Mouse (Mus musculus) kidney, postnatal 0 days (tissue): Measurements from ENCODE around the gene Sirt2. TPM values are rescaled to one million over a fixed set of nuclear protein-coding genes. Genes with fewer than 3 reads are reported as not detected.

Source experiments
- ATAC-seq: fragments of 200-750 bp; cut with Nextera tagmentation; replicated peaks from 2 replicates; pipeline ENCODE4 v1.8.0; 2017; ENCODE audit warnings: low read depth, moderate number of reproducible peaks, moderate TSS enrichment, moderate library complexity; ENCODE audit not compliant: low FRiP score
- DNase-seq: peaks from one replicate; pipeline ENCODE4 v3.0.0-alpha.2; 2016; ENCODE audit warnings: low spot score
- H3K27ac ChIP-seq: fragments of 300-500 bp; sonication (generic); 2 replicates; pipeline ENCODE4 v1.5.1; 2014; ENCODE audit warnings: mild to moderate bottlenecking
- H3K27me3 ChIP-seq: fragments of 300-500 bp; sonication (generic); 2 replicates; pipeline ENCODE4 v1.6.1; 2014; ENCODE audit warnings: low read length, mixed read lengths; ENCODE audit not compliant: insufficient read depth
- H3K36me3 ChIP-seq: fragments of 300-500 bp; sonication (generic); 2 replicates; pipeline ENCODE4 v1.6.1; 2014; ENCODE audit warnings: low read length, mixed read lengths; ENCODE audit not compliant: insufficient read depth
- H3K4me1 ChIP-seq: fragments of 300-500 bp; sonication (generic); replicated peaks from 2 replicates; pipeline ENCODE4 v1.6.1; 2014; ENCODE audit warnings: antibody characterized with exemption, low read length, mixed read lengths; ENCODE audit not compliant: insufficient read depth
- H3K4me2 ChIP-seq: fragments of 300-500 bp; sonication (generic); 2 replicates; pipeline ENCODE4 v1.6.1; 2014; ENCODE audit warnings: mild to moderate bottlenecking, low read length, moderate library complexity, mixed read lengths
- H3K4me3 ChIP-seq: fragments of 300-500 bp; sonication (generic); replicated peaks from 2 replicates; pipeline ENCODE4 v1.5.1; 2014; ENCODE audit warnings: low read depth, low read length
- H3K9ac ChIP-seq: fragments of 300-500 bp; sonication (generic); 2 replicates; pipeline ENCODE4 v1.6.1; 2014; ENCODE audit warnings: low read depth, low read length
- H3K9me3 ChIP-seq: fragments of 300-500 bp; sonication (generic); replicated peaks from 2 replicates; pipeline ENCODE4 v1.6.1; 2016; ENCODE audit warnings: low read length, inconsistent platforms, mixed read lengths
- CTCF ChIP-seq: IDR thresholded peaks from 2 replicates; pipeline ENCODE4 v1.5.1; 2016; ENCODE audit warnings: antibody characterized with exemption, low read depth, mild to moderate bottlenecking, moderate library complexity
- WGBS: fragments of 180-500 bp; shearing (Covaris S2); extraction: QIAGEN DNeasy Blood & Tissue Kit; methylation state at CpG from one replicate; pipeline ENCODE4 v1.1.7; 2014; 5-methylcytosine and 5-hydroxymethylcytosine counted together
- polyA plus RNA-seq: library from polyadenylated mRNA; unstranded; fragments of >200 nt; fragmentation: Nextera tagmentation; extraction: Ambion mirVana; gene quantifications from 2 replicates; pipeline ENCODE4 v1.2.1, GENCODE M21; 2015

The Sirt2 gene
- polyA plus RNA-seq, 1 experiment from 2014 or later = 54.1 TPM

GRCm38 (mm10) chr7:28780067-28780658, 13.6 kb downstream of the Sirt2 start:
- Histone ChIP-seq H3K9me3 (no peaks in the 10 kb centered on the region), H3K4me1 (no peaks in the 10 kb centered on the region), H3K27ac (no peak overlapping the region; the same call in 1 of the 2 replicates), H3K9ac (no peak overlapping the region), H3K27me3 (no peaks in the 10 kb centered on the region), H3K36me3 (peaks cover 4% of the 10 kb centered on the region), H3K4me2 (no peak overlapping the region), H3K4me3 (no peak overlapping the region)
- peak; percentile 92 for DNase-seq
- ATAC-seq = peak; percentile 30; the same call in 1 of the 2 replicates
- peak; percentile 87 for TF ChIP-seq CTCF
- WGBS = 41% methylated on average over 6 of the region's 6 CpGs

GRCm38 (mm10) chr7:28780857-28781256, 14.3 kb downstream of the Sirt2 start:
- Histone ChIP-seq H3K4me2 (no peak overlapping the region), H3K4me3 (no peak overlapping the region), H3K9me3 (no peaks in the 10 kb centered on the region), H3K36me3 (peaks cover 4% of the 10 kb centered on the region), H3K4me1 (no peaks in the 10 kb centered on the region), H3K27me3 (no peaks in the 10 kb centered on the region), H3K9ac (no peak overlapping the region), H3K27ac (no peak overlapping the region)
- ATAC-seq (no peak), DNase-seq (no peak)
- WGBS = 71% methylated on average over 7 of the region's 7 CpGs
- TF ChIP-seq CTCF = no peak

- Histone ChIP-seq H3K9ac (no peak overlapping the region), H3K27me3 (no peaks in the 10 kb centered on the region), H3K36me3 (peaks cover 4% of the 10 kb centered on the region), H3K4me2 (no peak overlapping the region), H3K9me3 (no peaks in the 10 kb centered on the region), H3K4me1 (no peaks in the 10 kb centered on the region), H3K4me3 (no peak overlapping the region), H3K27ac (no peak overlapping the region)
- no peak for ATAC-seq
- WGBS = 92% methylated on average over 8 of the region's 8 CpGs
- TF ChIP-seq CTCF = no peak
- DNase-seq = no peak
Observed at GRCm38 (mm10) chr7:28781261-28781663, 14.7 kb downstream of the Sirt2 start.

GRCm38 (mm10) chr7:28785161-28785560, 18.6 kb downstream of the Sirt2 start:
- no peaks in the 10 kb centered on the region for H3K27me3 ChIP-seq
- no peak overlapping the region for H3K27ac ChIP-seq
- no peak for TF ChIP-seq CTCF
- peaks cover 6% of the 10 kb centered on the region; the same call in 1 of the 2 replicates for H3K4me1 ChIP-seq
- DNase-seq (no peak), ATAC-seq (no peak)
- H3K9ac ChIP-seq = no peak overlapping the region
- no peaks in the 10 kb centered on the region for H3K36me3 ChIP-seq
- H3K4me2 ChIP-seq = no peak overlapping the region
- no peak overlapping the region for H3K4me3 ChIP-seq
- 79% methylated on average over 5 of the region's 5 CpGs for WGBS
- no peaks in the 10 kb centered on the region for H3K9me3 ChIP-seq

GRCm38 (mm10) chr7:28787884-28788283, 21.3 kb downstream of the Sirt2 start:
- Histone ChIP-seq H3K4me3 (no peak overlapping the region), H3K9ac (no peak overlapping the region), H3K9me3 (no peaks in the 10 kb centered on the region), H3K4me2 (no peak overlapping the region), H3K4me1 (peaks cover 6% of the 10 kb centered on the region; the same call in 1 of the 2 replicates), H3K27me3 (no peaks in the 10 kb centered on the region), H3K36me3 (no peaks in the 10 kb centered on the region), H3K27ac (no peak overlapping the region)
- DNase-seq (no peak), ATAC-seq (no peak)
- WGBS = 94% methylated on average over 9 of the region's 9 CpGs
- no peak for TF ChIP-seq CTCF

- Histone ChIP-seq H3K9ac (no peak within 1 kb of the TSS), H3K27ac (peak within 1 kb of the TSS; percentile 31), H3K4me1 (peaks cover 6% of the 10 kb centered on the region; the same call in 1 of the 2 replicates), H3K9me3 (no peaks in the 10 kb centered on the region), H3K36me3 (no peaks in the 10 kb centered on the region), H3K27me3 (no peaks in the 10 kb centered on the region), H3K4me3 (no peak within 1 kb of the TSS), H3K4me2 (no peak within 1 kb of the TSS)
- TF ChIP-seq CTCF = no peak
- ATAC-seq (no peak), DNase-seq (no peak)
- WGBS = 67% methylated on average over 4 of the region's 5 CpGs
Observed at GRCm38 (mm10) chr7:28788307-28789195, 22.0 kb downstream of the Sirt2 start, which contains the start of gene Rinl. Gene Rinl (plus strand): TSS chr7:28788969.
